Mouse (Mus musculus) urinary bladder, adult 18-20 months (tissue): Measurements from ENCODE around the gene Negr1.

Experiments
- DNase-seq, 2 experiments: peaks; one replicate each; pipeline ENCODE4 v3.0.0; 2022; ENCODE audit warnings: low spot score in 2 of 2, mixed read lengths in 2 of 2

Gene Negr1

GRCm38 (mm10) chr3:156561524-156562423 is at the start of gene Negr1:
Gene Negr1 (plus strand): TSS chr3:156561794.
- peak; percentile 52 to 60 for DNase-seq

GRCm38 (mm10) chr3:156526461-156526933 is 35.1 kb upstream of the Negr1 start:
- no peak for DNase-seq

GRCm38 (mm10) chr3:156527231-156527995 is 34.2 kb upstream of the Negr1 start:
- DNase-seq = no peak

- no peak for DNase-seq
These were observed 2.2 kb upstream of the Negr1 start for GRCm38 (mm10) chr3:156559441-156559825.

GRCm38 (mm10) chr3:156559826-156560471 is 1.6 kb upstream of the Negr1 start:
- no peak for DNase-seq

- DNase-seq = peak; percentile 57 to 73
These were observed 828 bp upstream of the Negr1 start for GRCm38 (mm10) chr3:156560766-156561165.

GRCm38 (mm10) chr3:156562424-156562785 is 811 bp downstream of the Negr1 start:
- no peak for DNase-seq

GRCm38 (mm10) chr3:156562796-156563195 is 1.2 kb downstream of the Negr1 start:
- no peak for DNase-seq

GRCm38 (mm10) chr3:156563353-156563752 is 1.8 kb downstream of the Negr1 start:
- DNase-seq = no peak

GRCm38 (mm10) chr3:156573465-156573864 is 11.9 kb downstream of the Negr1 start:
- DNase-seq = no peak

GRCm38 (mm10) chr3:156576292-156576691 is 14.7 kb downstream of the Negr1 start:
- DNase-seq = no peak

- DNase-seq = no peak
These were observed 29.0 kb downstream of the Negr1 start for GRCm38 (mm10) chr3:156590612-156591011.

- DNase-seq = no peak
These were observed 29.5 kb downstream of the Negr1 start for GRCm38 (mm10) chr3:156591125-156591524.

- DNase-seq = no peak
These were observed 45.3 kb downstream of the Negr1 start for GRCm38 (mm10) chr3:156606846-156607245.

GRCm38 (mm10) chr3:156619921-156620320 is 58.3 kb downstream of the Negr1 start:
- no peak for DNase-seq

- no peak for DNase-seq
These were observed 67.0 kb downstream of the Negr1 start for GRCm38 (mm10) chr3:156628594-156628993.

- DNase-seq = no peak
These were observed 71.3 kb downstream of the Negr1 start for GRCm38 (mm10) chr3:156632942-156633341.

- DNase-seq = no peak
These were observed 77.8 kb downstream of the Negr1 start for GRCm38 (mm10) chr3:156639382-156639781.

- DNase-seq = peak; percentile 2 to 3
These were observed 82.2 kb downstream of the Negr1 start for GRCm38 (mm10) chr3:156643710-156644363.

GRCm38 (mm10) chr3:156648378-156648777 is 86.8 kb downstream of the Negr1 start:
- no peak for DNase-seq

- DNase-seq = no peak
These were observed 101.0 kb downstream of the Negr1 start for GRCm38 (mm10) chr3:156662553-156662952.

GRCm38 (mm10) chr3:156672560-156672959 is 111.0 kb downstream of the Negr1 start:
- DNase-seq = no peak
